Mouse (Mus musculus) embryonic stem cell, embryonic (primary cell): ENCODE data around the gene Slc25a21.

Source experiments
- CTCF ChIA-PET, 4 experiments: fragments of 300-600 bp in 2 of 4; fragments of 350-600 bp in 2 of 4; sonication (Branson Sonifier 250); formaldehyde crosslinking; loops; one replicate each; lab custom pipeline; 2022; ENCODE audit warnings: inconsistent platforms in 2 of 4; lab: Charles Lee
- POLR2A ChIA-PET, 4 experiments: fragments of 300-600 bp in 2 of 4; fragments of 350-600 bp in 2 of 4; sonication (Branson Sonifier 250); formaldehyde crosslinking; loops; one replicate each; lab custom pipeline; 2022; ENCODE audit warnings: antibody characterized with exemption in 4 of 4, inconsistent platforms in 1 of 4; lab: Charles Lee

Slc25a21 gene

GRCm38 (mm10) chr12:57196286-57196607, 1.0 kb downstream of the Slc25a21 start:
- CTCF ChIA-PET = interaction anchor here in 3 of 4 experiments (0.6 to 1.4 kb wide), 9 partner anchors 10 to 582 kb away, joined by 3 to 8 read pairs (median 4); no protein-coding TSS in a partner anchor

GRCm38 (mm10) chr12:57194609-57195008, 2.7 kb downstream of the Slc25a21 start:
- POLR2A ChIA-PET = interaction anchor here in 1 of 4 experiments (0.6 kb wide), 1 partner anchor 372 kb away, joined by 4 read pairs; no protein-coding TSS in a partner anchor
- CTCF ChIA-PET = interaction anchor here in 3 of 4 experiments (0.5 to 1.6 kb wide), 6 partner anchors 10 to 514 kb away, joined by 3 to 7 read pairs (median 3); partner anchors contain the start of genes Foxa1 (in 1 of the 3), Mipol1 (in 1 of the 3) and Prps1l3 (in 1 of the 3)

More at GRCm38 (mm10) chr12:57196286-57196607, 1.0 kb downstream of the Slc25a21 start:
- POLR2A ChIA-PET = interaction anchor here in 2 of 4 experiments (1.3 to 2.1 kb wide), 4 partner anchors 15 to 347 kb away, joined by 3 to 12 read pairs (median 4); no protein-coding TSS in a partner anchor

GRCm38 (mm10) chr12:57187032-57187431, 10.2 kb downstream of the Slc25a21 start:
- ChIA-PET CTCF (interaction anchor here in 1 of 4 experiments (3.7 kb wide), 1 partner anchor 506 kb away, joined by 32 read pairs; no protein-coding TSS in a partner anchor), POLR2A (no interaction called here)

GRCm38 (mm10) chr12:57186126-57186525, 11.1 kb downstream of the Slc25a21 start:
- CTCF ChIA-PET = interaction anchor here in 1 of 4 experiments (1.1 to 3.7 kb wide), 2 partner anchors 10 to 505 kb away, joined by 4 to 32 read pairs; no protein-coding TSS in a partner anchor
- POLR2A ChIA-PET = no interaction called here

- POLR2A ChIA-PET = no interaction called here
- CTCF ChIA-PET = interaction anchor here (0.5 to 3.7 kb wide), 12 partner anchors 11 to 641 kb away, joined by 3 to 32 read pairs (median 4); partner anchors contain the start of gene Pax9 (in 1 of the 4)
Observed at GRCm38 (mm10) chr12:57185475-57185874, 11.8 kb downstream of the Slc25a21 start.

GRCm38 (mm10) chr12:57184401-57185147, 12.7 kb downstream of the Slc25a21 start:
- POLR2A ChIA-PET = no interaction called here
- CTCF ChIA-PET = interaction anchor here (0.5 to 3.7 kb wide), 15 partner anchors 9 to 640 kb away, joined by 3 to 32 read pairs (median 3); no protein-coding TSS in a partner anchor

- POLR2A ChIA-PET = interaction anchor here in 2 of 4 experiments (0.6 to 0.7 kb wide), 2 partner anchors 472 to 839 kb away, joined by 3 read pairs; no protein-coding TSS in a partner anchor
- CTCF ChIA-PET = interaction anchor here in 1 of 4 experiments (0.6 kb wide), 1 partner anchor 547 kb away, joined by 5 read pairs; no protein-coding TSS in a partner anchor
Observed at GRCm38 (mm10) chr12:57179465-57180188, 17.6 kb downstream of the Slc25a21 start.

- CTCF ChIA-PET = no interaction called here
Observed at GRCm38 (mm10) chr12:57178818-57179217, 18.5 kb downstream of the Slc25a21 start.

GRCm38 (mm10) chr12:57163294-57163693, 34.0 kb downstream of the Slc25a21 start:
- CTCF ChIA-PET = no interaction called here
- POLR2A ChIA-PET = no interaction called here

More at GRCm38 (mm10) chr12:57178818-57179217, 18.5 kb downstream of the Slc25a21 start:
- POLR2A ChIA-PET = interaction anchor here in 1 of 4 experiments (0.6 kb wide), 1 partner anchor 471 kb away, joined by 3 read pairs; no protein-coding TSS in a partner anchor

- ChIA-PET CTCF (no interaction called here), POLR2A (no interaction called here)
Observed at GRCm38 (mm10) chr12:57162840-57163239, 34.4 kb downstream of the Slc25a21 start.

GRCm38 (mm10) chr12:57159904-57160303, 37.4 kb downstream of the Slc25a21 start:
- ChIA-PET CTCF (no interaction called here), POLR2A (interaction anchor here in 1 of 4 experiments (0.7 kb wide), 1 partner anchor 53 kb away, joined by 5 read pairs; no protein-coding TSS in a partner anchor)

GRCm38 (mm10) chr12:57158266-57158665, 39.0 kb downstream of the Slc25a21 start:
- CTCF ChIA-PET = interaction anchor here in 3 of 4 experiments (0.8 to 1.1 kb wide), 4 partner anchors 318 to 478 kb away, joined by 3 to 5 read pairs (median 4); no protein-coding TSS in a partner anchor
- POLR2A ChIA-PET = no interaction called here

- CTCF ChIA-PET = no interaction called here
- POLR2A ChIA-PET = interaction anchor here in 1 of 4 experiments (0.5 to 0.6 kb wide), 2 partner anchors 160 to 229 kb away, joined by 3 read pairs; no protein-coding TSS in a partner anchor
Observed at GRCm38 (mm10) chr12:57138937-57139336, 58.3 kb downstream of the Slc25a21 start.

GRCm38 (mm10) chr12:57137809-57138208, 59.5 kb downstream of the Slc25a21 start:
- ChIA-PET POLR2A (no interaction called here), CTCF (no interaction called here)

- POLR2A ChIA-PET = interaction anchor here in 1 of 4 experiments (1.2 kb wide), 1 partner anchor 9 kb away, joined by 3 read pairs; no protein-coding TSS in a partner anchor
- CTCF ChIA-PET = no interaction called here
Observed at GRCm38 (mm10) chr12:57118602-57119001, 78.7 kb downstream of the Slc25a21 start.

- POLR2A ChIA-PET = interaction anchor here in 1 of 4 experiments (0.6 kb wide), 1 partner anchor 1831 kb away, joined by 5 read pairs; no protein-coding TSS in a partner anchor
Observed at GRCm38 (mm10) chr12:57115516-57115915, 81.8 kb downstream of the Slc25a21 start.

GRCm38 (mm10) chr12:57109363-57109762, 87.9 kb downstream of the Slc25a21 start:
- CTCF ChIA-PET = interaction anchor here in 1 of 4 experiments (0.6 kb wide), 1 partner anchor 448 kb away, joined by 5 read pairs; no protein-coding TSS in a partner anchor
- POLR2A ChIA-PET = no interaction called here

More at GRCm38 (mm10) chr12:57115516-57115915, 81.8 kb downstream of the Slc25a21 start:
- CTCF ChIA-PET = interaction anchor here in 1 of 4 experiments (1.0 kb wide), 1 partner anchor 434 kb away, joined by 3 read pairs; no protein-coding TSS in a partner anchor

- CTCF ChIA-PET = no interaction called here
Observed at GRCm38 (mm10) chr12:57102322-57102721, 95.0 kb downstream of the Slc25a21 start.

More at GRCm38 (mm10) chr12:57102322-57102721, 95.0 kb downstream of the Slc25a21 start:
- POLR2A ChIA-PET = no interaction called here
